Mouse (Mus musculus): Measurements from ENCODE around the gene Hnrnph1.

Hnrnph1 gene

GRCm38 (mm10) chr11:50373621-50374020 is 3.2 kb upstream of the Hnrnph1 start:
- no peak for DNase-seq

DNA sequence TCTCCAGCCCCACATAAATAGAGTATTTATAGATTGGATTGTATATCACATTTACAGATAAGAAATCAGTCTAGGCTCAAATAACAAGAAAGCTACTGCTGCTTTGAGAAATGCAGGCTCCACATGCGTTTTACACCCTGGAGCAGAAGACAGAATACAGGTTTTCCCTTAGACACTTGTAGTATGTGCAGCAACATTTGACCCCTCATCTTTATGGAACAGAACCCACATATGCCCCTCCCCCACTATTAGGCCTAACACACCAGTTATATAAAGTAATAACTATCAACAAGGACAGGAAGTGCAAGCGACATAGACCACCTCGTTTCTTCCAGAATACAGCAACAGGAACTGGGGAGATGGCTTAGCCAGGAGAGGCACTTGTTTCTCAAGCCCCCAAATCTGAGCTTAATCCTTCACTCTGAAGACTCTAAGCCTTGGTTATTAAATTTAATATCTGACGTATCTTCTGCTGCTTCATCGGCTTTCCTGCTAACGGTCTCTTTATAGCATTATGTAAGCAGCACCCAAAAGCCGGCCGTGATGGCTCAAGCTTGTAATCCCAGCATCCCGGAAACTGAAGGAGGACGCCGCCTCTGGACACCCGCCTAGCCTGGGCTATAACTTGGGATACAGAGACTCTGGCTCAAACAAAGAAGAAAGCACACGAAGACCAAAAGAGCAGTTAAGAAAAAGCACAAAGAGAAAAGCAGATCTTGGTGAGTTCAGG is 2.3 kb upstream of the Hnrnph1 start:
- no peak for DNase-seq

- no peak for DNase-seq
These were observed 1.4 kb upstream of the Hnrnph1 start for GRCm38 (mm10) chr11:50375421-50375820.

DNA sequence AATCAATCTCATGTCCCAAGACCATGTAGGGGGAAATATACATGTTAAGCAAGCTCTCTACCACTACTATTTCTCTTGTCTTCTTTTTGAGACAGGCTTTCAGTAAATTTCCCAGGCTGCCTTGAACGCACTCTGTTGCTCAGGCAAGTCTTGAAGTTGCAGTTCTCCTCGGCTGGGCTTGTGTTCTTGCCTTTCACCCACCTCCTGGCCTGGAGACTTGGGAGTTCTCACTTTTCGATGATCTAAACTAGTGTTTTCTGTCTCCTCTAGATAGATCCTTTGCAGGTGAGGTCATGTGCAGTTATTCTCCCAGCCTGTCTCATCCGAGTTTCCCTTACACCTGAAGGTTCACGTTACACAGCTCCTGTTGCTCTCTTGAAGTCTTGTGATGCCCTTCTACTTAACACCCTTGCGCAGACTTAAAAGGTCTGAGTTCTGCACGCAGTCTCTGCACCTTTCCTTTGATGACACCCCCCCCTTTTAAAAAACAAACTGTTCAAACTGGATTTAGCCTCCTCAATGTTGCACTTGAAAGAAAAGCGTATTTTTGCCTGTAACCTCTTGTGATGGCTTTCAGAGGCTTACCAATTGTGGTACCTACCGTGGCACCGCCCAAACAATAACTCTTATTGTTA is 517 bp upstream of the Hnrnph1 start:
- no peak for DNase-seq

DNA sequence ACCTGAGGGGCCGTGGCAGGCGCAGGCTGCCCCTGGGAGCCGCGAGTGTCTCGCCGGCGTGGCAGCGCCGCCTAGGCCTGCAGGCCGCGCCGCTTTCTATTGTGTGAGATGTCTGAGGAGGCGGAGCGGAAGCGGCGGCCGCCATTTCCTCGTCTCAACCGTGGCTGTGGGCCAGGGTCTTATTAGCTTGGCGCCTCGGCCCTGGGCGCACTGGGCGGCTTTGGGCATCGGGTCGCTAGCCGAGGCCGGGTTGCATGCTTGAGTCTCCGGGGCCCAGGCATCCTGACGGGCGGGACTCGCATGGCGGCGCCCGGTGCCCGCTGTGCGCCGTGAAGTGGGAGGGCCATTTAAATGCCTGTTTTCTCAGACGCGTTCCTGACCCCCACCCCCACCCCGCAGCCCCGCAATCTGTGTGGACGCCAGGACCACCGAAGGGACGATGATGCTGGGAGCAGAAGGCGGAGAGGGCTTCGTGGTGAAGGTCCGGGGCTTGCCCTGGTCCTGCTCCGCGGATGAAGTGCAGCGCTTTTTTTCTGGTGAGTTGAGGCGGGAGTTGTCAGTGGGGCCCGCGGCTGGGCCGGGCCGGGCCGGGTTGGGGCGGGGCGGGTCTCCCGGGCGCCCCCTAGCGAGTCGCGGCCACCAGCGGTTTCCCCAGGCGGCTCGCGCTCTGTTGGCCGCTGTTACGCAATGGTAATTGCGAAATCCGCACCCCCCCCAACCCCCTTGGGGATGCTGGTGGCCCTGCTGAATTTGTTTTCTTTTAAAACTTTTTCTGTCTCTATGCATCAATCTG is 1.3 kb downstream of the Hnrnph1 start:
- peak; percentile 73 to 89 for DNase-seq

GRCm38 (mm10) chr11:50379023-50379752 is 2.4 kb downstream of the Hnrnph1 start:
- DNase-seq, result no peak

DNA sequence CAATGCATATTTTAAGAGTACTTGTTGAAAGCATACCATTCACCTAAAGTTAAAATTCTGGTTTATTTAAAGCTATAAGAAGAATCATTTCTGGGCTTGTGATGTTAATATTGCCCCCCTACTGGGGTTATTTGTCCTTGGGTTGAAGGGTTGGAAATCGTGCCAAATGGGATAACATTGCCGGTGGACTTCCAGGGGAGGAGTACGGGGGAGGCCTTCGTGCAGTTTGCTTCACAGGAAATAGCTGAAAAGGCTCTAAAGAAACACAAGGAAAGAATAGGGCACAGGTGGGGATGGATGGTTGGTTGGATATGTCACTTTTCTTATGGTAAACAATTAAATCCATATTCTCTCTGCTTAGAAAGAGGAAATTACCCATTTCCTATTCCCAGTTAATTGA is 4.5 kb downstream of the Hnrnph1 start:
- no peak for DNase-seq

- no peak for DNase-seq
These were observed 10.4 kb downstream of the Hnrnph1 start for GRCm38 (mm10) chr11:50387167-50387679.

DNA sequence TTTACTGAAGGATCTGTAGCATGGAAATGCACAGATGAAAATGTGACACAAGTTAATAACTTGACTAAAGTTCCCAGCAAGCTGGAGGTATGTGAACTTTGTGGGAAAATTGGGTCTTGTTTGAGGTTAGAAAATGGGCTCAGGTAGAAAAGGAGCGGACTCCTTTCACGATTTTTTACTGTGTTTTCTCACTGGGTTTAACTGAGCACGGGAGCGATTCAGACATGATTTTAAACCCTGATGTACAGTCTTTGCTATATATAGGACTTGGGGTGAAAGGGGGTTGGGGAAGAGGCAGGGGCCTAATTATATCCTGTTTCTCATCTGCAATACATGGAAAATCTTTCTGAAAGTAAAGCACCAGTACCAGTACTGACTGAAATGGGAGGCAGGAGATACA is 10.9 kb downstream of the Hnrnph1 start:
- DNase-seq, result no peak

DNA sequence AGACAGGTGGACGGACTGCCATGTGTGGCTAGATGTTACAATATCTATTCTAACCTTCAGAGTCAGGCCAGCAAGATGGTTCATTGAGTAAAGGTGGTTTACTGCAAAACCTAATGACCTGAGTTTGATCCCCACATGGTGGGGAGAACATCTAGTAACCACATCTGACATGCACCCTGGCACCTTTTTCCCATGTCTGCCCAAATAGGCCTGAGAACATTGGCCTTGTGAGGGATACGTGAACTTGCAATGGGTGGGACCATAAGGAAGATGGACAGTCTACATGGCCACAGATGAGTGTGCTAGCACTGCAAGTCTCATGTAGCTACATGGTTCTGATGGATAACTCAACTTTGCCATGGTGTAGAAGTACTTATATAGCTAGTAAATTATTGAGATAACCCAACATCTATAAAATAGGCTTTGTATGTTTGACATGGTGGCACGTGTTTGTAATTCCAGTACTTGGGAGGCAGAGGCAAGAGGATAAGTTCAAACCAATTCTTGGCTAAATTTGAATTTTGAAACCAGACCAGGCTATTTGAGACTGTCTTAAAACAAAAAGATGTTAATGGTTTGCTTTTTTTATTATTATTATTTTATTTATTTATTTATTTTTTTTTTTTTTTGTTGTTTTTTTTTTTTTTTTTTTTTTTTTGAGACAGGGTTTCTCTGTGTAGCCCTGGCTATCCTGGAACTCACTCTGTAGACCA is 11.6 kb downstream of the Hnrnph1 start:
- no peak for DNase-seq

GRCm38 (mm10) chr11:50389011-50389410 is 12.2 kb downstream of the Hnrnph1 start:
- no peak for DNase-seq

GRCm38 (mm10) chr11:50389616-50390015 is 12.8 kb downstream of the Hnrnph1 start:
- DNase-seq, result no peak

- no peak for DNase-seq
These were observed 14.6 kb downstream of the Hnrnph1 start for GRCm38 (mm10) chr11:50391272-50391960.

GRCm38 (mm10) chr11:50393306-50393705 is 16.5 kb downstream of the Hnrnph1 start:
- DNase-seq, result no peak

DNA sequence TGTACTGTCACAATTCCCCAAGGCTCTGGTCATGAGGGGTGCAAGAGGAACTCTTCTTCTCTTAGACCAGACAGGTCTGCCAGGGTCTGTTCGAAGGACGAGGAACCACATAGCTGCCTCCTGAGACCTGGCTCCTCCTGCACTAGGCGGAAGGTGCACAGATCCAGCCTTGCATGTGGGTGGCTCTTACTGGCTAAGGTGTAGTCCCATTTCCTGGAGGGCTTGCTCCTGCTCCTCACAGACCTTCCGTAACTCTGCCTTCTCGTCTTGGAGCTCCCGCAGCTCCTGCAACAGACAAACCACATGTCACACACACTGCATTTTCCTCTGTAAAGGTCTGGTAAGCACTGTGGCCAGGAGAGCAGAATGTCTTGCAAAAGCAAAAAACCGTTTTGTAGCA is 17.9 kb downstream of the Hnrnph1 start:
- DNase-seq, result no peak

DNA sequence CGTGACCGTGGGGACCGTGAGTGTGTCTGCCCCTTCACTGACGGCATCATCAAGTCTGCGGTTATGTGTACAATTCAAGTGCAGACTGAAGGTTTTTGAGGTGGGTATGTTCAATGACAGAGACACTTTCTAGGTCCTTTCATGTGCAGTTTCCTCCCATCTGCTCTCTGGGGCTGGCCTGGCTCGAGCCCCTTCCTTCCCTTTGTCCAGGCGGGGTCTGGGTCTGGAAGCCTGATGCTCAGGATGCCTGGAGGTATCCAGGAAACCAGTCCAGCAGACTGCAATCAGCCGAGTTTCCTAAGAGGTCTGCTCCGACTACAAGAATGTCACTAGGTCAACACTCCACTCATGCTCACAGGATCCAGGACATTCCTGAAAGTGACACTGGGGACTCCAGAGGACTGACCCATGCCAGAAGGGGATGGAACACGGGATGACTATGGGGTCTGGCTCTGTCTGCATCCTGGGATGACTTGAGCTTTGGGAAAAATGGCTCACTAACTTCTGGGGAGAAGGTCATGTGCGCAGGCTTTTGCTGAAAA is 20.0 kb downstream of the Hnrnph1 start:
- no peak for DNase-seq

- DNase-seq, result no peak
These were observed 20.5 kb downstream of the Hnrnph1 start for GRCm38 (mm10) chr11:50397316-50397715.

GRCm38 (mm10) chr11:50398803-50399202 is 22.0 kb downstream of the Hnrnph1 start:
- DNase-seq, result no peak

DNA sequence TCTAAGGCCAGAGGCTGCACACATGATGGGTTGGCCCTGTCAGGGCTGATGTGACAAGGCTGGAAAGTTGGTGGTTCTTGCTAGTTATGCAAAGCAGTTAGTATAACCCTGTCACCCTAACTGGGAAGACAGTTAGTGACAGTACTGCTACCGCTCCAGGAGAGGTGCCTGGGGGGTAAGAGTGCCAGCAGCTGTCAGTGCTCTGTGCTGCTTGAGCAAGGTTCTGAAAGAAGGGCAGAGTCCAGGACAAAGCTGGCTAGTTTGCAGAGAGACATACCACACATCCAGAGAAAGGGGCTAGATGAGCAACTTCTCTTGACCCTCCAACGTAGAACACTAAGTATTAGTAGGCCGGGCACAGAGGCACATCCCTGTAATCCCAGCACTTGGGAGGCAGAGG is 25.7 kb downstream of the Hnrnph1 start:
- DNase-seq, result no peak

GRCm38 (mm10) chr11:50403367-50404014 is 26.7 kb downstream of the Hnrnph1 start:
- peak; percentile 48 to 55 for DNase-seq

- DNase-seq, result no peak
These were observed 30.4 kb downstream of the Hnrnph1 start for GRCm38 (mm10) chr11:50407235-50407634.
